Mouse (Mus musculus) embryonic facial prominence, embryonic 10.5 days (tissue): ENCODE results near the gene Gtf2ird2. TPM values are rescaled to one million over a fixed set of nuclear protein-coding genes. Genes with fewer than 3 reads are reported as not detected.

Experiments used
- DNase-seq: peaks from one replicate; pipeline ENCODE4 v3.0.0-alpha.2; 2017; ENCODE audit warnings: low spot score
- H3K27ac ChIP-seq: fragments of 300-500 bp; sonication (generic); replicated peaks from 2 replicates; pipeline ENCODE4 v1.5.1; 2016; ENCODE audit warnings: mild to moderate bottlenecking
- H3K27me3 ChIP-seq: fragments of 300-500 bp; sonication (generic); replicated peaks from 2 replicates; pipeline ENCODE4 v1.6.1; 2016; ENCODE audit warnings: low read depth, mild to moderate bottlenecking; ENCODE audit not compliant: poor library complexity, severe bottlenecking
- H3K36me3 ChIP-seq: fragments of 300-500 bp; sonication (generic); replicated peaks from 2 replicates; pipeline ENCODE4 v1.6.1; 2016; ENCODE audit warnings: mild to moderate bottlenecking, moderate library complexity
- H3K4me1 ChIP-seq: fragments of 300-500 bp; sonication (generic); 2 replicates; pipeline ENCODE4 v1.6.1; 2016
- H3K4me3 ChIP-seq: fragments of 300-500 bp; sonication (generic); 2 replicates; pipeline ENCODE4 v1.5.1; 2016; ENCODE audit warnings: mild to moderate bottlenecking, moderate library complexity
- H3K9me3 ChIP-seq: fragments of 300-500 bp; sonication (generic); 2 replicates; pipeline ENCODE4 v1.6.1; 2016; ENCODE audit warnings: mild to moderate bottlenecking
- WGBS: fragments of 180-500 bp; shearing (Covaris S2); methylation state at CpG from one replicate; pipeline ENCODE4 v1.1.7; 2016; 5-methylcytosine and 5-hydroxymethylcytosine counted together
- polyA plus RNA-seq: library from polyadenylated mRNA; unstranded; fragments of >200 nt; fragmentation: Nextera tagmentation; extraction: Ambion mirVana; gene quantifications from 2 replicates; pipeline ENCODE4 v1.2.1, GENCODE M21; 2016

Gene Gtf2ird2
- polyA plus RNA-seq, 1 experiment from 2014 or later = 8.5 TPM

- H3K27me3 ChIP-seq = no peaks in the 10 kb centered on the region
- peaks cover 19% of the 10 kb centered on the region for H3K4me1 ChIP-seq
- no peaks in the 10 kb centered on the region for H3K9me3 ChIP-seq
- H3K36me3 ChIP-seq = no peaks in the 10 kb centered on the region
- no peak overlapping the region for H3K27ac ChIP-seq
- peak; percentile 76 for DNase-seq
- H3K4me3 ChIP-seq = no peak overlapping the region
- 66% methylated on average over 4 of the region's 4 CpGs for WGBS
These were observed 3.3 kb downstream of the Gtf2ird2 start for GRCm38 (mm10) chr5:134186961-134187731.

- no peak for DNase-seq
- H3K4me1 ChIP-seq = peaks cover 5% of the 10 kb centered on the region
- no peak overlapping the region for H3K4me3 ChIP-seq
- H3K9me3 ChIP-seq = no peaks in the 10 kb centered on the region
- H3K36me3 ChIP-seq = no peaks in the 10 kb centered on the region; the same call in 1 of the 2 replicates
- H3K27me3 ChIP-seq = no peaks in the 10 kb centered on the region
- 90% methylated on average over 7 of the region's 7 CpGs for WGBS
- H3K27ac ChIP-seq = no peak overlapping the region
These were observed 4.8 kb downstream of the Gtf2ird2 start for GRCm38 (mm10) chr5:134188571-134188970.

- no peak overlapping the region for H3K4me3 ChIP-seq
- H3K9me3 ChIP-seq = no peaks in the 10 kb centered on the region
- peaks cover 37% of the 10 kb centered on the region for H3K36me3 ChIP-seq
- DNase-seq = no peak
- 90% methylated on average over 8 of the region's 8 CpGs for WGBS
- no peaks in the 10 kb centered on the region for H3K27me3 ChIP-seq
- no peak overlapping the region for H3K27ac ChIP-seq
- H3K4me1 ChIP-seq = no peaks in the 10 kb centered on the region
These were observed 9.8 kb downstream of the Gtf2ird2 start for GRCm38 (mm10) chr5:134193664-134194063.

GRCm38 (mm10) chr5:134206721-134207120 is 22.9 kb downstream of the Gtf2ird2 start:
- Histone ChIP-seq H3K9me3 (0 out of 2 replicates have a peak, but pooled peaks cover 5% of the 10 kb centered on the region), H3K27ac (no peak overlapping the region), H3K27me3 (no peaks in the 10 kb centered on the region), H3K4me1 (peaks cover 7% of the 10 kb centered on the region), H3K4me3 (no peak overlapping the region), H3K36me3 (peaks cover 25% of the 10 kb centered on the region)
- no peak for DNase-seq
- 87% methylated on average over 10 of the region's 10 CpGs for WGBS

GRCm38 (mm10) chr5:134209931-134210554 is 26.2 kb downstream of the Gtf2ird2 start:
- no peaks in the 10 kb centered on the region for H3K27me3 ChIP-seq
- peaks cover 14% of the 10 kb centered on the region for H3K36me3 ChIP-seq
- no peak overlapping the region for H3K4me3 ChIP-seq
- H3K27ac ChIP-seq = no peak overlapping the region
- 0 out of 2 replicates have a peak, but pooled peaks cover 5% of the 10 kb centered on the region for H3K9me3 ChIP-seq
- whole genome bisulfite sequencing = 74% methylated on average over 11 of the region's 11 CpGs
- peaks cover 7% of the 10 kb centered on the region for H3K4me1 ChIP-seq
- DNase-seq = no peak

- Histone ChIP-seq H3K36me3 (peaks cover 25% of the 10 kb centered on the region), H3K4me3 (no peak overlapping the region), H3K9me3 (no peaks in the 10 kb centered on the region), H3K4me1 (peaks cover 7% of the 10 kb centered on the region), H3K27ac (no peak overlapping the region), H3K27me3 (no peaks in the 10 kb centered on the region)
- WGBS = 85% methylated on average over 12 of the region's 12 CpGs
- DNase-seq = no peak
These were observed 30.4 kb downstream of the Gtf2ird2 start for GRCm38 (mm10) chr5:134214021-134214806.

GRCm38 (mm10) chr5:134217900-134218299 is 34.1 kb downstream of the Gtf2ird2 start:
- Histone ChIP-seq H3K4me3 (no peak overlapping the region), H3K27me3 (peaks cover 28% of the 10 kb centered on the region), H3K27ac (no peak overlapping the region), H3K9me3 (no peaks in the 10 kb centered on the region), H3K4me1 (peaks cover 14% of the 10 kb centered on the region), H3K36me3 (peaks cover 17% of the 10 kb centered on the region)
- DNase-seq = no peak
- WGBS = 90% methylated on average over 7 of the region's 7 CpGs

- H3K27ac ChIP-seq = no peak overlapping the region
- DNase-seq = no peak
- peaks cover 34% of the 10 kb centered on the region for H3K27me3 ChIP-seq
- no peaks in the 10 kb centered on the region for H3K9me3 ChIP-seq
- WGBS = 42% methylated on average over 4 of the region's 4 CpGs
- peaks cover 22% of the 10 kb centered on the region for H3K4me1 ChIP-seq
- peaks cover 13% of the 10 kb centered on the region for H3K36me3 ChIP-seq
- H3K4me3 ChIP-seq = peak overlapping the region; percentile 60
These were observed 37.5 kb downstream of the Gtf2ird2 start for GRCm38 (mm10) chr5:134221278-134221677.

- Histone ChIP-seq H3K27me3 (peaks cover 34% of the 10 kb centered on the region), H3K4me1 (peaks cover 27% of the 10 kb centered on the region), H3K9me3 (no peaks in the 10 kb centered on the region), H3K36me3 (peaks cover 9% of the 10 kb centered on the region), H3K4me3 (peak overlapping the region; percentile 60), H3K27ac (peak overlapping the region; percentile 72)
- 2% methylated on average over 36 of the region's 36 CpGs for WGBS
- peak; percentile 62 for DNase-seq
These were observed 37.9 kb downstream of the Gtf2ird2 start for GRCm38 (mm10) chr5:134221708-134222150.

- no peak overlapping the region for H3K4me3 ChIP-seq
- H3K27me3 ChIP-seq = peaks cover 31% of the 10 kb centered on the region
- no peaks in the 10 kb centered on the region for H3K9me3 ChIP-seq
- 82% methylated on average over 30 of the region's 30 CpGs for WGBS
- H3K27ac ChIP-seq = no peak overlapping the region
- H3K4me1 ChIP-seq = peaks cover 41% of the 10 kb centered on the region
- DNase-seq = no peak
- no peaks in the 10 kb centered on the region for H3K36me3 ChIP-seq
These were observed 41.5 kb downstream of the Gtf2ird2 start for GRCm38 (mm10) chr5:134225110-134225901.

- peaks cover 33% of the 10 kb centered on the region for H3K4me1 ChIP-seq
- peaks cover 16% of the 10 kb centered on the region for H3K27me3 ChIP-seq
- no peaks in the 10 kb centered on the region for H3K9me3 ChIP-seq
- H3K36me3 ChIP-seq = no peaks in the 10 kb centered on the region
- no peak for DNase-seq
- no peak overlapping the region for H3K4me3 ChIP-seq
- 71% methylated on average over 12 of the region's 12 CpGs for WGBS
- H3K27ac ChIP-seq = peak overlapping the region; percentile 67
These were observed 43.1 kb downstream of the Gtf2ird2 start for GRCm38 (mm10) chr5:134226946-134227345.
